22 mouse cellular contexts compared by ENCODE assay signal in genomic region chr4:55281486-55282096, GRCm38 (mm10).
DNase-seq lines count a peak whose midpoint lies in the region; ATAC-seq and TF ChIP-seq lines count a peak whose summit lies in the region.
"Had no signal": no experiment of that assay in that cellular context is flagged by ENCODE, and none has a peak within 500 bp of the region (broad histone marks: within the 10 kb centered on the region; RNA-seq: fewer than 3 reads in every experiment).

No protein-coding gene starts in this region.

- no peaks in the 10 kb centered on the region for H3K79me2 ChIP-seq in liver, adult 2 months (ENCODE audit: control insufficient read depth, insufficient read depth, low read length)

- no peak for DNase-seq in heart, embryonic 10.5 days (ENCODE audit: low spot score)
- DNase-seq in heart, postnatal 4 days = no peak
- DNase-seq in heart, adult 11 months = no peak
- peak; percentile 7 for DNase-seq in liver, adult 2 months (ENCODE audit: extremely low read depth, low read depth, low spot score)
- DNase-seq in liver, embryonic 11.5 days (ENCODE audit: low spot score) = no peak
- no peak for DNase-seq in thymus, adult 18-20 months
- DNase-seq: adrenal gland, adult 2 months; adrenal gland, postnatal 36 days; B cell, adult 2 months; cerebellum, adult 11 months; cerebellum, adult 8-10 months; cerebellum, postnatal 25 days; gastrocnemius, postnatal 36 days; heart, adult 18-20 months; kidney, adult 11 months had no signal

- no peaks in the 10 kb centered on the region for H3K9me3 ChIP-seq in heart, embryonic 10.5 days
- no peaks in the 10 kb centered on the region; the same call in 1 of the 2 replicates for H3K9me3 ChIP-seq in heart, embryonic 14.5 days (ENCODE audit: control insufficient read depth, low read length)
- no peaks in the 10 kb centered on the region for H3K9me3 ChIP-seq in liver, embryonic 11.5 days (ENCODE audit: control insufficient read depth, low read length)
- no peaks in the 10 kb centered on the region for H3K9me3 ChIP-seq in intestine, embryonic 16.5 days (ENCODE audit: control insufficient read depth, low read length)
- H3K9me3 ChIP-seq: embryonic facial prominence, embryonic 12.5 days; forebrain, embryonic 15.5 days; hindbrain, embryonic 13.5 days had no signal

- no peak for TF ChIP-seq CTCF in liver, adult 2 months (IDR thresholded peaks at IDR 0.05; ENCODE audit: low read depth, low read length)

- no peak for ATAC-seq in heart, embryonic 14.5 days (ENCODE audit: insufficient number of reproducible peaks, insufficient read depth, low FRiP score, low read depth)
- ATAC-seq in liver, embryonic 11.5 days (replicated peaks; ENCODE audit: low FRiP score) = no peak
- 0 out of 2 replicates have a peak, but pooled peaks have one; percentile 42 for ATAC-seq in intestine, embryonic 16.5 days
- ATAC-seq: forebrain, embryonic 15.5 days; hindbrain, postnatal 0 days; Patski had no signal

- H3K9ac ChIP-seq in heart, embryonic 14.5 days (ENCODE audit: low read length) = no peak overlapping the region
- H3K9ac ChIP-seq in liver, adult 2 months (ENCODE audit: low read depth, low read length) = no peak overlapping the region
- no peak overlapping the region for H3K9ac ChIP-seq in liver, embryonic 11.5 days (ENCODE audit: low read depth, low read length)
- no peak overlapping the region for H3K9ac ChIP-seq in intestine, embryonic 16.5 days (ENCODE audit: low read depth, low read length)
- H3K9ac ChIP-seq: embryonic facial prominence, embryonic 12.5 days; forebrain, embryonic 15.5 days; hindbrain, embryonic 13.5 days had no signal

- no peak for TF ChIP-seq POLR2A in liver, adult 2 months (IDR thresholded peaks at IDR 0.05; ENCODE audit: extremely low read depth, insufficient read depth, low read length)

- H3K4me1 ChIP-seq in heart, embryonic 10.5 days = peaks cover 27% of the 10 kb centered on the region
- H3K4me1 ChIP-seq in heart, embryonic 14.5 days (ENCODE audit: control insufficient read depth in 2 of 2, insufficient read depth in 2 of 2, low read length in 2 of 2) = peaks cover 9 to 13% of the 10 kb centered on the region in 2 experiments; a peak in 3 of 4 replicates
- H3K4me1 ChIP-seq in liver, adult 2 months (ENCODE audit: control insufficient read depth, insufficient read depth, low read length) = no peaks in the 10 kb centered on the region
- H3K4me1 ChIP-seq in liver, embryonic 11.5 days (replicated peaks; ENCODE audit: control insufficient read depth, insufficient read depth, low read length) = no peaks in the 10 kb centered on the region
- no peaks in the 10 kb centered on the region for H3K4me1 ChIP-seq in intestine, embryonic 16.5 days (ENCODE audit: control insufficient read depth, insufficient read depth, low read length)
- H3K4me1 ChIP-seq: embryonic facial prominence, embryonic 12.5 days; forebrain, embryonic 15.5 days had no signal

- H3K4me3 ChIP-seq in heart, embryonic 10.5 days = peak overlapping the region; percentile 34
- H3K4me3 ChIP-seq in heart, embryonic 14.5 days (ENCODE audit: control insufficient read depth in 1 of 2, insufficient read depth in 1 of 2, low read depth in 1 of 2, low read length in 2 of 2) = peak overlapping the region in 1 of 2 experiments; percentile 19; a peak in 1 of 4 replicates
- no peak overlapping the region for H3K4me3 ChIP-seq in liver, adult 2 months (ENCODE audit: insufficient read depth, low read depth, low read length)
- H3K4me3 ChIP-seq in liver, embryonic 11.5 days (ENCODE audit: low read depth, low read length) = no peak overlapping the region
- no peak overlapping the region for H3K4me3 ChIP-seq in intestine, embryonic 16.5 days (ENCODE audit: low read length)
- H3K4me3 ChIP-seq: embryonic facial prominence, embryonic 12.5 days; forebrain, embryonic 15.5 days; hindbrain, embryonic 13.5 days had no signal

- H3K27ac ChIP-seq in heart, embryonic 10.5 days = peak overlapping the region; percentile 30; the same call in 1 of the 2 replicates
- H3K27ac ChIP-seq in heart, embryonic 14.5 days (replicated peaks in 1 of 2; ENCODE audit: control insufficient read depth in 1 of 2, insufficient read depth in 1 of 2, low read depth in 2 of 2, low read length in 2 of 2) = no peak overlapping the region
- H3K27ac ChIP-seq in liver, adult 2 months (replicated peaks; ENCODE audit: insufficient read depth, low read depth, low read length) = no peak overlapping the region
- H3K27ac ChIP-seq in liver, embryonic 11.5 days (ENCODE audit: low read depth, low read length) = no peak overlapping the region
- no peak overlapping the region for H3K27ac ChIP-seq in intestine, embryonic 16.5 days (ENCODE audit: low read length)
- H3K27ac ChIP-seq: embryonic facial prominence, embryonic 12.5 days; forebrain, embryonic 15.5 days; hindbrain, embryonic 13.5 days; hindbrain, postnatal 0 days had no signal

- no peaks in the 10 kb centered on the region for H3K27me3 ChIP-seq in heart, embryonic 10.5 days (ENCODE audit: insufficient read depth, poor library complexity, severe bottlenecking)
- H3K27me3 ChIP-seq in heart, embryonic 14.5 days (ENCODE audit: control insufficient read depth, insufficient read depth, low read length) = no peaks in the 10 kb centered on the region
- no peaks in the 10 kb centered on the region for H3K27me3 ChIP-seq in liver, adult 2 months (ENCODE audit: control insufficient read depth, insufficient read depth, low read length)
- no peaks in the 10 kb centered on the region for H3K27me3 ChIP-seq in liver, embryonic 11.5 days (replicated peaks; ENCODE audit: control insufficient read depth, insufficient read depth, low read length)
- no peaks in the 10 kb centered on the region for H3K27me3 ChIP-seq in intestine, embryonic 16.5 days (replicated peaks; ENCODE audit: control insufficient read depth, insufficient read depth, low read length)
- H3K27me3 ChIP-seq: embryonic facial prominence, embryonic 12.5 days; forebrain, embryonic 15.5 days; Patski had no signal

- H3K4me2 ChIP-seq in heart, embryonic 14.5 days (ENCODE audit: low read length) = peak overlapping the region; percentile 38
- no peak overlapping the region for H3K4me2 ChIP-seq in liver, embryonic 11.5 days
- no peak overlapping the region for H3K4me2 ChIP-seq in intestine, embryonic 16.5 days (ENCODE audit: low read depth, low read length)
- H3K4me2 ChIP-seq: embryonic facial prominence, embryonic 12.5 days; forebrain, embryonic 15.5 days; hindbrain, embryonic 13.5 days had no signal

- H3K36me3 ChIP-seq in heart, embryonic 10.5 days = no peaks in the 10 kb centered on the region
- no peaks in the 10 kb centered on the region for H3K36me3 ChIP-seq in heart, embryonic 14.5 days (ENCODE audit: control insufficient read depth, insufficient read depth, low read length)
- no peaks in the 10 kb centered on the region for H3K36me3 ChIP-seq in liver, adult 2 months (ENCODE audit: control insufficient read depth, insufficient read depth, low read length)
- H3K36me3 ChIP-seq in liver, embryonic 11.5 days (ENCODE audit: control insufficient read depth, insufficient read depth, low read length) = no peaks in the 10 kb centered on the region
- no peaks in the 10 kb centered on the region for H3K36me3 ChIP-seq in intestine, embryonic 16.5 days (ENCODE audit: control insufficient read depth, insufficient read depth, low read length)
- H3K36me3 ChIP-seq: embryonic facial prominence, embryonic 12.5 days; forebrain, embryonic 15.5 days; hindbrain, embryonic 13.5 days had no signal

- 37% methylated on average over 14 of the region's 14 CpGs for WGBS in heart, embryonic 10.5 days
- 31% methylated on average over 14 of the region's 14 CpGs for WGBS in heart, embryonic 14.5 days
- 82% methylated on average over 14 of the region's 14 CpGs for WGBS in liver, adult 2 months
- 64% methylated on average over 14 of the region's 14 CpGs for WGBS in liver, embryonic 11.5 days
- 64% methylated on average over 14 of the region's 14 CpGs for WGBS in intestine, embryonic 16.5 days
